Mouse (Mus musculus) embryonic facial prominence, embryonic 10.5 days (tissue): ENCODE measurements around the gene Ppil1. TPM values are rescaled to one million over a fixed set of nuclear protein-coding genes. Genes with fewer than 3 reads are reported as not detected.
"Not testable (repeated sequence)": the region's sequence is repeated elsewhere in the genome, so short reads cannot be mapped to it uniquely, and the experiment has no call there.

Experiments used
- DNase-seq: peaks from one replicate; pipeline ENCODE4 v3.0.0-alpha.2; 2017; ENCODE audit warnings: low spot score
- H3K27ac ChIP-seq: fragments of 300-500 bp; sonication (generic); replicated peaks from 2 replicates; pipeline ENCODE4 v1.5.1; 2016; ENCODE audit warnings: mild to moderate bottlenecking
- H3K27me3 ChIP-seq: fragments of 300-500 bp; sonication (generic); replicated peaks from 2 replicates; pipeline ENCODE4 v1.6.1; 2016; ENCODE audit warnings: low read depth, mild to moderate bottlenecking; ENCODE audit not compliant: poor library complexity, severe bottlenecking
- H3K36me3 ChIP-seq: fragments of 300-500 bp; sonication (generic); replicated peaks from 2 replicates; pipeline ENCODE4 v1.6.1; 2016; ENCODE audit warnings: mild to moderate bottlenecking, moderate library complexity
- H3K4me1 ChIP-seq: fragments of 300-500 bp; sonication (generic); 2 replicates; pipeline ENCODE4 v1.6.1; 2016
- H3K4me3 ChIP-seq: fragments of 300-500 bp; sonication (generic); 2 replicates; pipeline ENCODE4 v1.5.1; 2016; ENCODE audit warnings: mild to moderate bottlenecking, moderate library complexity
- H3K9me3 ChIP-seq: fragments of 300-500 bp; sonication (generic); 2 replicates; pipeline ENCODE4 v1.6.1; 2016; ENCODE audit warnings: mild to moderate bottlenecking
- WGBS: fragments of 180-500 bp; shearing (Covaris S2); methylation state at CpG from one replicate; pipeline ENCODE4 v1.1.7; 2016; 5-methylcytosine and 5-hydroxymethylcytosine counted together
- polyA plus RNA-seq: library from polyadenylated mRNA; unstranded; fragments of >200 nt; fragmentation: Nextera tagmentation; extraction: Ambion mirVana; gene quantifications from 2 replicates; pipeline ENCODE4 v1.2.1, GENCODE M21; 2016

Gene Ppil1
- polyA plus RNA-seq, 1 experiment from 2014 or later = 219 TPM

- DNase-seq = no peak
- H3K27ac ChIP-seq = no peak overlapping the region
- WGBS = 89% methylated on average over 7 of the region's 7 CpGs
- H3K27me3 ChIP-seq = no peaks in the 10 kb centered on the region
- H3K4me1 ChIP-seq = peaks cover 35% of the 10 kb centered on the region
- H3K36me3 ChIP-seq = no peaks in the 10 kb centered on the region; the same call in 1 of the 2 replicates
- H3K9me3 ChIP-seq = no peaks in the 10 kb centered on the region
- no peak overlapping the region for H3K4me3 ChIP-seq
Measured at GRCm38 (mm10) chr17:29273156-29273555, 9.2 kb upstream of the Ppil1 start.

DNA sequence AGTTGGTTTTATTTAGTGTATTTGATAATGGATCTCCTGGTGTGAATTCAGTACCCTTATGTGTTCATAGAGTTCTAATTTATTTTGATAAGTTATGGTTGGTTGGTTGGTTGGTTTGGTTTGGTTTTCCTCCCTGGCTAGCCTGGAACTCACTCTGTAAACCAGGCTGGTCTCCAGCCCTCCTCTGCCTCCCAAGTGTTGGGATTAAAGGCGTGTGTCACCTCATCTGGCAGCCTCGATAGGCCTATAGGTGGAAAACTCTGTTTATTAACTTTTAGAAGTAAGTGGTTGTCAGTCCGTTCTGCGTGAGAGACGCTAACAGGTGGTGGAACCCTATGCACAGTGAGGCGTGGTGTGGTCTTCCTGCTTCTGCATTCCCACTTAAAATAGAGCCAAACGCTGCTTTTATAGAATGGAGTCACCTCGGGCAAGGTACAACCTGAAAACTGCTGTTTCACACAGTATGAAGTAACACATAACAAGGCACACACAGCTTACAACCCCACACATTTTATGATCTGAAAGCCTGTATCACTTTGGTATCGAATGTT, 6.2 kb upstream of the Ppil1 start:
- no peaks in the 10 kb centered on the region for H3K27me3 ChIP-seq
- no peaks in the 10 kb centered on the region for H3K9me3 ChIP-seq
- 91% methylated on average over 9 of the region's 9 CpGs for WGBS
- H3K4me1 ChIP-seq = peaks cover 28% of the 10 kb centered on the region
- no peak overlapping the region for H3K27ac ChIP-seq
- DNase-seq = no peak
- peak overlapping the region; percentile 81; the same call in 1 of the 2 replicates for H3K4me3 ChIP-seq
- no peaks in the 10 kb centered on the region for H3K36me3 ChIP-seq

- Histone ChIP-seq H3K9me3 (no peaks in the 10 kb centered on the region), H3K36me3 (no peaks in the 10 kb centered on the region), H3K4me3 (peak overlapping the region; percentile 81), H3K27ac (peak overlapping the region; percentile 92), H3K27me3 (no peaks in the 10 kb centered on the region), H3K4me1 (peaks cover 33% of the 10 kb centered on the region)
- no peak for DNase-seq
- WGBS = 26% methylated on average over 10 of the region's 10 CpGs
Measured at GRCm38 (mm10) chr17:29269349-29269706, 5.3 kb upstream of the Ppil1 start.

- H3K4me1 ChIP-seq = peaks cover 32% of the 10 kb centered on the region
- H3K9me3 ChIP-seq = no peaks in the 10 kb centered on the region
- H3K27me3 ChIP-seq = no peaks in the 10 kb centered on the region
- peak; percentile 97 for DNase-seq
- H3K36me3 ChIP-seq = no peaks in the 10 kb centered on the region
- WGBS = under 1% methylated on average over 63 of the region's 63 CpGs
- H3K4me3 ChIP-seq = peak within 1 kb of the TSS; percentile 81
- peak within 1 kb of the TSS; percentile 92 for H3K27ac ChIP-seq
Measured at GRCm38 (mm10) chr17:29268682-29269348, 4.8 kb upstream of the Ppil1 start, which contains the start of gene BC004004. BC004004 (plus strand) TSS chr17:29268788.

DNA sequence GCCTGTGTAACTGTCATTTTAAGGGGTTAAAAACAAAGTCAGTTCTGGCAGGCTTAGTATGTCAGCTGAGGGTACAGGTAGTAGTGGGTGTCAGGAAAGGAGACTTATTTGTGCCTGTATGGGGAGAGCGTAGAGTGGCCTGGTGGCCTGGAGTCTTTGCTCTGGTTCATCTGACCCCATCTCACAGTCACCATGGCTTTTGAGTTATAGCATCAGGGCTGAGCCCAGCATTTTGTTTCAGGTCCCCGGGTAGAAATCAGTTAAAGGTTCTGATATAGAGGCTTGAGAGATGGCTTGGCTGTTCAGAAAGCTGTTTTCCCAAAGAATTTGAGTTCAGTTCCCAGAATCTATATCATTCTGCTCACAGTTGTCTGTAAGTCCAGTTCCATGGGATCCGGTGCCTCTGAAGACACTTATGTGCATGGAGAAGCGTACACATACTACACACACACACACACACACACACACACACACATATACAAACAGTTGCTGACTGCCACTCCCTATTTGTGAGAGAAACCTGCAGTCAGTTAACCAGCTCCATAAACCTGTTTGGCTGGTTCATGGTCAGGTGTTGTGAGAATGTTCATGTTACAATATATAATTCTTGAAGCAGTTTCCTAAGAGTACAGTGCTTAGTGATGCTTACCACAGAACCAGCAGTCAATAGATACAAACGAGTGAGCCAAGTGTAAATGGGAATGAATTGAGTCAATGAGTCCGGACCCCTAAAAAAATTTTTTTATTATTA, 4.1 kb upstream of the Ppil1 start:
- H3K9me3 ChIP-seq = no peaks in the 10 kb centered on the region
- WGBS = 59% methylated on average over 6 of the region's 6 CpGs
- peak overlapping the region; percentile 92 for H3K27ac ChIP-seq
- peak overlapping the region; percentile 81 for H3K4me3 ChIP-seq
- H3K27me3 ChIP-seq = no peaks in the 10 kb centered on the region
- H3K36me3 ChIP-seq = no peaks in the 10 kb centered on the region
- no peak for DNase-seq
- peaks cover 33% of the 10 kb centered on the region for H3K4me1 ChIP-seq

- not testable (repeated sequence) for H3K4me3 ChIP-seq, H3K36me3 ChIP-seq, DNase-seq, H3K27ac ChIP-seq, H3K27me3 ChIP-seq, H3K9me3 ChIP-seq
- H3K4me1 ChIP-seq = peaks cover 44% of the 10 kb centered on the region
- 91% methylated on average over 2 of the region's 2 CpGs for WGBS
Measured at GRCm38 (mm10) chr17:29267040-29267439, 3.1 kb upstream of the Ppil1 start.

DNA sequence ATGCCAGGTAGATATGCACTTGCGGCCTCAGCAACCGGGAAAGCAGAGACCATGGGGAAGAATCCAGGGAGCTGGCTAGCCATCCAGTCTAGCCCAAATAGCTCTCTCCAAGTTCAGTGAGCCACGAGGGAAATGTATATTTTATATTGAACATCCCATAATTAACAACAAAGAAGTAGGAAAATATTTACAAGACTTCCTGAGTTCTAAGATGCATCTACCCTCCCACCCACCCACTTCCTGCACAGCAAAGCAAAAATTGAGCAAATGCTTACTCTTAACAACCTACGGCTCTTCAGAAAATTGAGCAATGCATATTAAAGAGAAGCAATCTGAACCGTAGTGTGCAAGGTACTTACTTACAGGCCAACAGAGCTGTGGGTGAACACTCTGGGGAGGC, 774 bp upstream of the Ppil1 start:
- H3K27ac ChIP-seq = peak overlapping the region; percentile 97
- H3K27me3 ChIP-seq = no peaks in the 10 kb centered on the region
- H3K4me1 ChIP-seq = peaks cover 53% of the 10 kb centered on the region
- H3K9me3 ChIP-seq = no peaks in the 10 kb centered on the region
- WGBS = 89% methylated on average over 5 of the region's 5 CpGs
- peaks cover 22% of the 10 kb centered on the region for H3K36me3 ChIP-seq
- H3K4me3 ChIP-seq = peak overlapping the region; percentile 79
- DNase-seq = no peak

DNA sequence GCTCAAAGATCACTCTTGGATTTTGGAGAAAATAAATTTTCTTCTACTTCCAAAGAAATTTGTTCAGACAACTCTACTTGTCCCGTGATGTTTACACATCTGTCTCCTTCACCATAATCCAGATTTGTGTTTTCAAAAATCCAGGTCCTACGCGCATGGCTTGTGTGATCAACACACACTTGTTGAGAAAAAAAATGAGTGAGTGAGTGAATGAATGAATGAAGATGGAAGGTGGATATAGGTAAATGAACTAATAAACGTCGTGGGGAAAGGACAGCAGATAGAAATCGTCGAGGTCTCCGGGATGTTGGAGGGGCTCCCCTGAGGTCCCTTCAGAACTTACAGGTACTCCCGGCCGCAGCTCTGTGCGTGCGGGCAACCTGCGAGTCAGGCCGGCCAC, 569 bp downstream of the Ppil1 start:
- no peaks in the 10 kb centered on the region for H3K27me3 ChIP-seq
- H3K9me3 ChIP-seq = no peaks in the 10 kb centered on the region
- peaks cover 36% of the 10 kb centered on the region for H3K36me3 ChIP-seq
- peaks cover 53% of the 10 kb centered on the region for H3K4me1 ChIP-seq
- 2% methylated on average over 14 of the region's 14 CpGs for WGBS
- H3K4me3 ChIP-seq = peak overlapping the region; percentile 79
- DNase-seq = no peak
- peak overlapping the region; percentile 97 for H3K27ac ChIP-seq

DNA sequence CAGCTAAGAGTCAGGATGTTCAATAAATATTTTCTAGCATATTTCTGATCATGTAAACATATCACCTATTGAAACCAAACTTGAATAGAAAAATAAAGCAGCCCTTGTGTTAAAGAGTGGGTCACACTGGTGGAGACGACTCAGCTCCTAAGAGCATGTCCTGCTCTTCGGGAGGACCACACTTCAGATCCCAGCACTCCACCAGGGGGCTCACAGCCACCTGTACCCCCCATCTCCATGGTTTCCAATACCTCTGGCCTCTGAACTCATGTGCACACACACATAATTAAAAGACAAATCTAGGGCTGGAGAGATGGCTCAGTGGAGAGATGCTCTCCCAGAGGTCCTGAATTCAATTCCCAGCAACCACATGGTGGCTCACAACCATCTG, 1.7 kb downstream of the Ppil1 start:
- Histone ChIP-seq H3K4me1 (peaks cover 55% of the 10 kb centered on the region), H3K27ac (no peak overlapping the region), H3K4me3 (peak overlapping the region; percentile 79; the same call in 1 of the 2 replicates), H3K27me3 (no peaks in the 10 kb centered on the region), H3K36me3 (peaks cover 47% of the 10 kb centered on the region), H3K9me3 (no peaks in the 10 kb centered on the region)
- DNase-seq = no peak
- 70% methylated on average over 2 of the region's 2 CpGs for WGBS

DNA sequence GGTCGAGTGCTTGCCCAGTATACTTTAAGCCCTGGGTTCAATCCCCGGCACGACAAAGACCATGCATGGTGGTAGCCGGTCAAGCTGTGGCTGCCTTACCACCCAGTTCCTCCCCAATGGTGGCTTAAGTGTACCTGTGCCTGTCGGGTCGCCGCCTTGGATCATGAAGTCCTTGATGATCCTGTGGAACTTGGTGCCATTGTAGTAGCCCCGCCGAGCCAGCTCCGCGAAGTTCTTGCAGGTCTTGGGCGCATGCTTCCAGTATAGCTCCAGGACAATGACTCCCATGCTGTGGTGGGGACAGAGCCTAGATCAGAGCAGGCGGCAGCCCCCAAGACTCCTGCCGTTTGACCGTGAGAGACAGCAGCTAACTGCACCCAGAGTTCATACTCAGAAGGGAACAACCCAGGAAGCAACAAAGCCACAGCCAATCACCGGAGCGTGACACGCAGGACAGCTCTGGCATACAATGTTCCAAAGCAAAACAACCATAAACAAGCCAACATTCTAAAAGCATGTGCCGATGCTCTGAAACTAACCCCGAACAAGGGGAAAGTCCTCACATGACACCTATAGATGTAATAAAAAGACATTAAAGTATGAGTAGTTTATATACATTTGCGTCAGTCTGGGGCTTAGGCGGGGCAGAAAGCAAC, 2.3 kb downstream of the Ppil1 start:
- no peaks in the 10 kb centered on the region for H3K27me3 ChIP-seq
- peaks cover 52% of the 10 kb centered on the region for H3K36me3 ChIP-seq
- 94% methylated on average over 22 of the region's 22 CpGs for WGBS
- peaks cover 55% of the 10 kb centered on the region for H3K4me1 ChIP-seq
- H3K4me3 ChIP-seq = peak overlapping the region; percentile 79; the same call in 1 of the 2 replicates
- no peaks in the 10 kb centered on the region for H3K9me3 ChIP-seq
- no peak for DNase-seq
- no peak overlapping the region for H3K27ac ChIP-seq

- DNase-seq = no peak
- WGBS = 92% methylated on average over 15 of the region's 15 CpGs
- Histone ChIP-seq H3K27ac (no peak overlapping the region), H3K9me3 (no peaks in the 10 kb centered on the region), H3K4me1 (peaks cover 55% of the 10 kb centered on the region), H3K27me3 (no peaks in the 10 kb centered on the region), H3K36me3 (peaks cover 65% of the 10 kb centered on the region), H3K4me3 (no peak overlapping the region)
Measured at GRCm38 (mm10) chr17:29260501-29260900, 3.5 kb downstream of the Ppil1 start.

- H3K4me1 ChIP-seq = peaks cover 52% of the 10 kb centered on the region
- DNase-seq = peak; percentile 86
- no peaks in the 10 kb centered on the region for H3K27me3 ChIP-seq
- H3K36me3 ChIP-seq = peaks cover 75% of the 10 kb centered on the region
- H3K9me3 ChIP-seq = no peaks in the 10 kb centered on the region
- WGBS = 10% methylated on average over 3 of the region's 3 CpGs
- peak overlapping the region; percentile 26; the same call in 1 of the 2 replicates for H3K4me3 ChIP-seq
- H3K27ac ChIP-seq = no peak overlapping the region; the same call in 1 of the 2 replicates
Measured at GRCm38 (mm10) chr17:29259489-29259888, 4.5 kb downstream of the Ppil1 start.
